14 mouse cellular contexts compared by ENCODE assay signal in the genomic region with DNA sequence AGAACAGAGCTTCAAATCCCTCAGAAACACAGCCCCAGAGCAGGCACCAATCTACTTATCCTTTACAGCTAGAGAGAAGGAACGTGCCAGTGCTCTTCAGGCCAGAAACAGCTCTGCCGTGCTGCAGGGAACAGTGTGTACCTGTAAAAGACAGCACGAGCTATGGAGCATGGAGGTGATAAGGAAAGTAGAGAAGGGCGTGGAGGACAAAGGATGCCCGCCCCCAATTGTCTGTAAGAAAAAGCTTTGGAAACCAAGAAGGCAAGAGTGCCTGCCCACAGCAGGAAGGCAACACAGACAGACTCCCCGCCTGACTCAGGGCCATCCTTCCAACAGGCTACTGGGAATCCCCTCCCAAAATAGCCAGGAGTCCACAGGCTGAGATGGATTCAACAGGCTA.
DNase-seq lines count a peak whose midpoint lies in the region; ATAC-seq and TF ChIP-seq lines count a peak whose summit lies in the region.
"Had no signal": no experiment of that assay in that cellular context is flagged by ENCODE, and none has a peak within 500 bp of the region (broad histone marks: within the 10 kb centered on the region; RNA-seq: fewer than 3 reads in every experiment).

No protein-coding gene starts in this region.

- H3K4me3 ChIP-seq in lung, embryonic 14.5 days (ENCODE audit: low read depth, low read length), result no peak overlapping the region
- H3K4me3 ChIP-seq in bone marrow macrophage, adult 2 months (ENCODE audit: insufficient read depth, low read length), result no peak overlapping the region
- no peak overlapping the region for H3K4me3 ChIP-seq in heart, embryonic 13.5 days
- no peak overlapping the region for H3K4me3 ChIP-seq in lung, embryonic 16.5 days (ENCODE audit: low read length)
- H3K4me3 ChIP-seq: forebrain, embryonic 12.5 days; liver, embryonic 13.5 days had no signal

- no peak overlapping the region for H3K27ac ChIP-seq in lung, embryonic 14.5 days (ENCODE audit: low read depth)
- H3K27ac ChIP-seq in bone marrow macrophage, adult 2 months (ENCODE audit: insufficient read depth, low read depth, low read length), result peak overlapping the region; percentile 93
- H3K27ac ChIP-seq in heart, embryonic 13.5 days (replicated peaks), result peak overlapping the region; percentile 76
- peak overlapping the region; percentile 64 for H3K27ac ChIP-seq in lung, embryonic 16.5 days (ENCODE audit: low read length)
- H3K27ac ChIP-seq: forebrain, embryonic 12.5 days; liver, embryonic 13.5 days had no signal

- H3K9ac ChIP-seq in lung, embryonic 14.5 days, result no peak overlapping the region
- H3K9ac ChIP-seq in heart, embryonic 13.5 days, result peak overlapping the region; percentile 4; the same call in 1 of the 2 replicates
- H3K9ac ChIP-seq in lung, embryonic 16.5 days (ENCODE audit: low read length), result 0 out of 2 replicates have a peak overlapping the region, but pooled peaks have one; percentile 4
- H3K9ac ChIP-seq: forebrain, embryonic 12.5 days; liver, embryonic 13.5 days had no signal

- H3K27me3 ChIP-seq in lung, embryonic 14.5 days (ENCODE audit: insufficient read depth, low read length), result no peaks in the 10 kb centered on the region
- no peaks in the 10 kb centered on the region for H3K27me3 ChIP-seq in heart, embryonic 13.5 days (replicated peaks)
- no peaks in the 10 kb centered on the region for H3K27me3 ChIP-seq in lung, embryonic 16.5 days (ENCODE audit: control insufficient read depth, insufficient read depth, low read depth, low read length)
- H3K27me3 ChIP-seq: CH12.LX; forebrain, embryonic 12.5 days; liver, embryonic 13.5 days had no signal

- WGBS in lung, embryonic 14.5 days, result 41% methylated on average over 6 of the region's 6 CpGs
- 30% methylated on average over 6 of the region's 6 CpGs for WGBS in heart, embryonic 13.5 days
- 41% methylated on average over 6 of the region's 6 CpGs for WGBS in lung, embryonic 16.5 days

- peaks cover 6% of the 10 kb centered on the region for H3K4me1 ChIP-seq in lung, embryonic 14.5 days (ENCODE audit: insufficient read depth)
- H3K4me1 ChIP-seq in bone marrow macrophage, adult 2 months (ENCODE audit: control insufficient read depth, insufficient read depth, low read length), result peaks cover 47% of the 10 kb centered on the region
- H3K4me1 ChIP-seq in heart, embryonic 13.5 days, result peaks cover 65% of the 10 kb centered on the region
- H3K4me1 ChIP-seq in lung, embryonic 16.5 days (replicated peaks; ENCODE audit: control insufficient read depth, insufficient read depth, low read length), result peaks cover 37% of the 10 kb centered on the region

- no peaks in the 10 kb centered on the region for H3K9me3 ChIP-seq in lung, embryonic 14.5 days (ENCODE audit: low read depth, low read length)
- H3K9me3 ChIP-seq in heart, embryonic 13.5 days, result no peaks in the 10 kb centered on the region
- no peaks in the 10 kb centered on the region for H3K9me3 ChIP-seq in lung, embryonic 16.5 days (ENCODE audit: control insufficient read depth, low read length)
- H3K9me3 ChIP-seq: forebrain, embryonic 12.5 days; liver, embryonic 13.5 days had no signal

- no peak for ATAC-seq in lung, embryonic 14.5 days (ENCODE audit: insufficient read depth)
- no peak for ATAC-seq in heart, embryonic 13.5 days (ENCODE audit: extremely low read depth, insufficient number of reproducible peaks, low FRiP score, low TSS enrichment)
- ATAC-seq in lung, embryonic 16.5 days (ENCODE audit: low read depth), result 0 out of 2 replicates have a peak, but pooled peaks have one; percentile 6

- no peak for TF ChIP-seq POLR2A in bone marrow macrophage, adult 2 months (IDR thresholded peaks at IDR 0.05; ENCODE audit: borderline replicate concordance, low read depth, low read length)

- TF ChIP-seq CTCF in lung, embryonic 14.5 days (IDR thresholded peaks at IDR 0.05; ENCODE audit: low read depth), result no peak
- no peak for TF ChIP-seq CTCF in bone marrow macrophage, adult 2 months (IDR thresholded peaks at IDR 0.05; ENCODE audit: low read depth, low read length)

- DNase-seq in lung, embryonic 14.5 days, result peak; percentile 38
- DNase-seq in lung, postnatal 14 days, result no peak
- DNase-seq in frontal cortex, adult 2 months (ENCODE audit: extremely low spot score in 1 of 2, low spot score in 1 of 2), result no peak
- DNase-seq in neural tube, embryonic 10.5 days (ENCODE audit: extremely low spot score, low spot score), result no peak
- DNase-seq in cerebellum, adult 11 months, result no peak
- DNase-seq: embryo, embryonic 11 days; layer of hippocampus, postnatal 36 days; liver, embryonic 13.5 days; right cerebral cortex, adult 18-20 months had no signal

- H3K36me3 ChIP-seq in lung, embryonic 14.5 days (ENCODE audit: insufficient read depth), result no peaks in the 10 kb centered on the region
- H3K36me3 ChIP-seq in heart, embryonic 13.5 days, result no peaks in the 10 kb centered on the region
- H3K36me3 ChIP-seq in lung, embryonic 16.5 days (ENCODE audit: control insufficient read depth, insufficient read depth, low read length), result no peaks in the 10 kb centered on the region
- H3K36me3 ChIP-seq: forebrain, embryonic 12.5 days; liver, embryonic 13.5 days had no signal

- no peak overlapping the region for H3K4me2 ChIP-seq in lung, embryonic 14.5 days
- peak overlapping the region; percentile 27; the same call in 1 of the 2 replicates for H3K4me2 ChIP-seq in heart, embryonic 13.5 days
- H3K4me2 ChIP-seq in lung, embryonic 16.5 days (ENCODE audit: low read depth, low read length), result no peak overlapping the region
- H3K4me2 ChIP-seq: forebrain, embryonic 12.5 days; liver, embryonic 13.5 days had no signal
